Mouse (Mus musculus) left cerebral cortex, adult 2 months (tissue): ENCODE results near the gene Gas1. TPM values are rescaled to one million over a fixed set of nuclear protein-coding genes. Genes with fewer than 3 reads are reported as not detected.

Source experiments
- DNase-seq, 2 experiments: peaks; one replicate each; pipeline ENCODE4 v3.0.0; 2021 to 2022; ENCODE audit warnings: low spot score in 2 of 2, mixed read lengths in 1 of 2; ENCODE audit errors: extremely low spot score in 1 of 2
- H3K27ac ChIP-seq: fragments of 200-600 bp; 2 replicates; pipeline ENCODE4 v1.8.1; 2022
- H3K4me3 ChIP-seq: fragments of 200-600 bp; 2 replicates; pipeline ENCODE4 v1.8.1; 2022
- CTCF ChIP-seq: fragments of 200-600 bp; IDR thresholded peaks from 2 replicates; pipeline ENCODE4 v1.8.1; 2022; ENCODE audit warnings: antibody characterized with exemption, mild to moderate bottlenecking, moderate library complexity
- intact Hi-C: fragments of 180-260 bp; cut with DNase I; formaldehyde crosslinking; loops from one replicate; pipeline ENCODE4 v1.15.1; 2025
- total RNA-seq, 2 experiments: library from RNA; stranded (reverse); gene quantifications; 2 replicates each; pipeline ENCODE4 v1.2.3; 2021

Gene Gas1
- total RNA-seq, 2 experiments from 2014 or later, result 8.1 to 8.9 TPM

GRCm38 (mm10) chr13:60134439-60134799, 42.7 kb downstream of the Gas1 start:
- DNase-seq, result no peak
- TF ChIP-seq CTCF, result no peak
- intact Hi-C loops, result no loop called here
- Histone ChIP-seq H3K4me3 (no peak overlapping the region), H3K27ac (no peak overlapping the region)

GRCm38 (mm10) chr13:60133716-60134438, 43.3 kb downstream of the Gas1 start:
- no peak for DNase-seq
- H3K27ac ChIP-seq, result no peak overlapping the region
- intact Hi-C loops, result no loop called here
- H3K4me3 ChIP-seq, result no peak overlapping the region
- no peak for TF ChIP-seq CTCF

GRCm38 (mm10) chr13:60131771-60132170, 45.4 kb downstream of the Gas1 start:
- DNase-seq, result no peak
- no peak for TF ChIP-seq CTCF

GRCm38 (mm10) chr13:60129541-60129940, 47.6 kb downstream of the Gas1 start:
- H3K27ac ChIP-seq, result no peak overlapping the region
- no peak for TF ChIP-seq CTCF
- intact Hi-C loops, result no loop called here
- no peak for DNase-seq
- no peak overlapping the region for H3K4me3 ChIP-seq

More at GRCm38 (mm10) chr13:60131771-60132170, 45.4 kb downstream of the Gas1 start:
- Histone ChIP-seq H3K4me3 (no peak overlapping the region), H3K27ac (no peak overlapping the region)
- intact Hi-C loops, result no loop called here

- H3K27ac ChIP-seq, result no peak overlapping the region
- no peak for TF ChIP-seq CTCF
- intact Hi-C loops, result no loop called here
- no peak overlapping the region for H3K4me3 ChIP-seq
- no peak for DNase-seq
Measured at GRCm38 (mm10) chr13:60126338-60126737, 50.8 kb downstream of the Gas1 start.

GRCm38 (mm10) chr13:60125501-60126305, 51.5 kb downstream of the Gas1 start:
- H3K27ac ChIP-seq, result no peak overlapping the region
- no peak overlapping the region for H3K4me3 ChIP-seq
- DNase-seq, result no peak
- intact Hi-C loops, result no loop called here
- no peak for TF ChIP-seq CTCF

GRCm38 (mm10) chr13:60125020-60125419, 52.1 kb downstream of the Gas1 start:
- no peak for DNase-seq
- H3K4me3 ChIP-seq, result no peak overlapping the region
- no peak overlapping the region for H3K27ac ChIP-seq
- intact Hi-C loops, result no loop called here
- no peak for TF ChIP-seq CTCF

- TF ChIP-seq CTCF, result no peak
- DNase-seq, result no peak
- intact Hi-C loops, result no loop called here
- Histone ChIP-seq H3K27ac (no peak overlapping the region), H3K4me3 (no peak overlapping the region)
Measured at GRCm38 (mm10) chr13:60124456-60124855, 52.7 kb downstream of the Gas1 start.
